Comparison of ENCODE assay signal across 27 mouse cellular contexts in the genomic region with DNA sequence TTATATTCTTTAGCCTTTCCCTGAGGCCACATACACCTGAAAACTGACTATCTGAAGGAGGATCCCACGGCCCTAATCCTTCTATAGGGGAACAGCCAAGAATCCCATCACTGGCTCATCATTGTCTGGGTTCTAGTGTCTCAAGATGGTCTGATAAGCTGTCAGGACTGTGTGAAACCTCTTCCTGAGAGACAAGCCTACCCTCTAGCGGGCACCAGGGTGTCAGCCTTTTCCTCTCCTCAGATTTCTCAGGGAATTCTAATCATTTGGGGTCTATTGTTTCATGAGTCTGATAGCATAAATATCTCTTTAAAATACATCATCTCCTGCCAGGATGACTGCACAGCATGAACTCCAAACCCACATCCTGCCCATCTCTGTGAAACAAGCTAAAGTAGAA. TPM values are rescaled to one million over a fixed set of nuclear protein-coding genes. Genes with fewer than 3 reads are reported as not detected.
DNase-seq lines count a peak whose midpoint lies in the region; ATAC-seq and TF ChIP-seq lines count a peak whose summit lies in the region.
"Had no signal": no experiment of that assay in that cellular context is flagged by ENCODE, and none has a peak within 500 bp of the region (broad histone marks: within the 10 kb centered on the region; RNA-seq: fewer than 3 reads in every experiment).

No protein-coding gene starts in this region.

- no peak for ATAC-seq in kidney, postnatal 0 days (replicated peaks; ENCODE audit: low FRiP score, low read depth)
- no peak for ATAC-seq in lung, postnatal 0 days
- ATAC-seq: forebrain, embryonic 16.5 days had no signal

- 67% methylated on average over 2 of the region's 2 CpGs for WGBS in kidney, postnatal 0 days
- WGBS in lung, postnatal 0 days = 46% methylated on average over 2 of the region's 2 CpGs

- no peak for DNase-seq in kidney, postnatal 0 days (ENCODE audit: low spot score)
- DNase-seq in kidney, adult 18-20 months = no peak
- DNase-seq in lung, postnatal 0 days (ENCODE audit: low spot score) = no peak
- DNase-seq in lung, adult 18-20 months = no peak
- DNase-seq in NIH3T3 (ENCODE audit: low read depth) = peak; percentile 72
- peak; percentile 13 for DNase-seq in naive thymus-derived CD4-positive, alpha-beta T cell, adult 2 months (ENCODE audit: low read depth)
- DNase-seq in heart, adult 11 months = no peak
- no peak for DNase-seq in ovary, postnatal 36 days (ENCODE audit: low spot score)
- DNase-seq: adrenal gland, adult 8-10 months; cerebellum, adult 9-11 months; heart, postnatal 4 days; kidney, adult 11 months; kidney, postnatal 25 days; layer of hippocampus, adult 9-11 months; right cerebral cortex, postnatal 14 days; spleen, adult 18-20 months; thymus, adult 18-20 months had no signal

- H3K9me3 ChIP-seq in kidney, postnatal 0 days (replicated peaks; ENCODE audit: low read length) = no peaks in the 10 kb centered on the region
- no peaks in the 10 kb centered on the region for H3K9me3 ChIP-seq in lung, postnatal 0 days (ENCODE audit: low read length)
- H3K9me3 ChIP-seq: embryonic facial prominence, embryonic 13.5 days; hindbrain, embryonic 15.5 days; lung, embryonic 15.5 days; midbrain, embryonic 12.5 days had no signal

- TF ChIP-seq CTCF in kidney, postnatal 0 days (IDR thresholded peaks at IDR 0.05; ENCODE audit: low read depth) = peak; percentile 40
- peak; percentile 28 for TF ChIP-seq CTCF in lung, postnatal 0 days (IDR thresholded peaks at IDR 0.05)

- H3K4me1 ChIP-seq in kidney, postnatal 0 days (replicated peaks; ENCODE audit: insufficient read depth, low read length) = no peaks in the 10 kb centered on the region
- no peaks in the 10 kb centered on the region for H3K4me1 ChIP-seq in lung, postnatal 0 days (ENCODE audit: insufficient read depth, low read depth, low read length)
- H3K4me1 ChIP-seq: embryonic facial prominence, embryonic 13.5 days; hindbrain, embryonic 15.5 days; limb, embryonic 12.5 days; lung, embryonic 15.5 days; neural tube, embryonic 15.5 days had no signal

- no peak overlapping the region for H3K4me3 ChIP-seq in kidney, postnatal 0 days (replicated peaks; ENCODE audit: low read depth, low read length)
- no peak overlapping the region for H3K4me3 ChIP-seq in lung, postnatal 0 days (ENCODE audit: low read depth, low read length)
- H3K4me3 ChIP-seq: embryonic facial prominence, embryonic 13.5 days; hindbrain, embryonic 15.5 days; limb, embryonic 12.5 days; lung, embryonic 15.5 days; midbrain, embryonic 12.5 days; neural tube, embryonic 15.5 days had no signal

- H3K36me3 ChIP-seq in kidney, postnatal 0 days (ENCODE audit: insufficient read depth, low read length) = no peaks in the 10 kb centered on the region
- no peaks in the 10 kb centered on the region for H3K36me3 ChIP-seq in lung, postnatal 0 days (ENCODE audit: insufficient read depth, low read length)
- H3K36me3 ChIP-seq: embryonic facial prominence, embryonic 13.5 days; hindbrain, embryonic 15.5 days; limb, embryonic 12.5 days; lung, embryonic 15.5 days; midbrain, embryonic 12.5 days; neural tube, embryonic 15.5 days had no signal

- no peak overlapping the region for H3K27ac ChIP-seq in kidney, postnatal 0 days
- no peak overlapping the region for H3K27ac ChIP-seq in lung, postnatal 0 days (ENCODE audit: low read length)
- H3K27ac ChIP-seq: embryonic facial prominence, embryonic 13.5 days; hindbrain, embryonic 15.5 days; limb, embryonic 12.5 days; lung, embryonic 15.5 days; midbrain, embryonic 12.5 days; neural tube, embryonic 15.5 days had no signal

- TF ChIP-seq EP300 in lung, postnatal 0 days (IDR thresholded peaks at IDR 0.05) = no peak

- no peak overlapping the region for H3K9ac ChIP-seq in kidney, postnatal 0 days (ENCODE audit: low read depth, low read length)
- H3K9ac ChIP-seq in lung, postnatal 0 days (replicated peaks; ENCODE audit: low read depth) = no peak overlapping the region
- H3K9ac ChIP-seq: embryonic facial prominence, embryonic 13.5 days; hindbrain, embryonic 15.5 days; limb, embryonic 12.5 days; lung, embryonic 15.5 days; midbrain, embryonic 12.5 days; neural tube, embryonic 15.5 days had no signal

- no peak overlapping the region for H3K4me2 ChIP-seq in kidney, postnatal 0 days (ENCODE audit: low read length)
- no peak overlapping the region for H3K4me2 ChIP-seq in lung, postnatal 0 days (replicated peaks; ENCODE audit: low read depth, low read length)
- H3K4me2 ChIP-seq: embryonic facial prominence, embryonic 13.5 days; hindbrain, embryonic 15.5 days; limb, embryonic 12.5 days; lung, embryonic 15.5 days; midbrain, embryonic 12.5 days; neural tube, embryonic 15.5 days had no signal

- no peaks in the 10 kb centered on the region for H3K27me3 ChIP-seq in kidney, postnatal 0 days (ENCODE audit: insufficient read depth, low read length)
- no peaks in the 10 kb centered on the region for H3K27me3 ChIP-seq in lung, postnatal 0 days (replicated peaks; ENCODE audit: insufficient read depth, low read length)
- H3K27me3 ChIP-seq: embryonic facial prominence, embryonic 13.5 days; hindbrain, embryonic 15.5 days; limb, embryonic 12.5 days; lung, embryonic 15.5 days; midbrain, embryonic 12.5 days; neural tube, embryonic 15.5 days had no signal

RNA-seq across cellular contexts. Expression of gene Steap3, which starts 17.3 kb away (rescaled TPM):
- polyA plus RNA-seq in kidney, postnatal 0 days (2015; fragmentation: Nextera tagmentation; extraction: Ambion mirVana) = 4.6 TPM in 2 replicates
- polyA plus RNA-seq in lung, postnatal 0 days (2015; fragmentation: Nextera tagmentation; extraction: Ambion mirVana) = 4.3 and 4.4 TPM in 2 replicates

RNA-seq across cellular contexts. Expression of gene C1ql2, which starts 50.5 kb away (rescaled TPM):
- polyA plus RNA-seq in kidney, postnatal 0 days (2015; fragmentation: Nextera tagmentation; extraction: Ambion mirVana) = 0.09 TPM in 1 of 2 replicates, not detected in the other
- not detected in 2 replicates for polyA plus RNA-seq in lung, postnatal 0 days (2015; fragmentation: Nextera tagmentation; extraction: Ambion mirVana)
- polyA plus RNA-seq: gonadal fat pad, adult 2 months; heart, embryonic 14.5 days; limb, embryonic 12.5 days; lung, embryonic 15.5 days; stomach, embryonic 14.5 days had no signal

Comparison
In these comparisons a context has a peak if more than half of its experiments do, and no peak if none do; other contexts are left out.
1. DNase-seq: peak in NIH3T3 (single experiment) and naive thymus-derived CD4-positive, alpha-beta T cell, adult 2 months (single experiment); none in kidney, postnatal 0 days (single experiment), kidney, adult 18-20 months (single experiment), lung, postnatal 0 days (single experiment), lung, adult 18-20 months (0 of 2), heart, adult 11 months (single experiment) and ovary, postnatal 36 days (single experiment).